Comparison of ENCODE assay signal across 16 mouse cellular contexts in the genomic region with DNA sequence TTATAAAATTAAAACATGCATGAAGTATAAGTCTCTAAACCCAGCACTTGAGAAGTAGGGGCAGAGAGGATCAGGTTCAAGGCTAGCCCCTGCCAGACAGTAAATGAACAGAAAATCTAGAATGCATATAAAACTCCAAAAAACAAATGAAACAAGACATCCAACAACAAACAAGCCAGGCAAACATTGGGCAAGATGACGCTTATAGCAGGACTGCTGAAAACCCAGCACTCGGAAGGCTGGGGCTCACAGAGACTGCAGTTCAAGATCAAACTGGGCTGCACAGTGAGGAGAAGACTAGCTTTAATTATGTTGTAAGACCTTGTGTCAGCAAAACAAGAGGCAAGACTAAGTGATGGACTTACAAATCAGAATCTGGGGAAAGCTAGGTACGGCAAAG.
"Had no signal": no experiment of that assay in that cellular context is flagged by ENCODE, and none has a peak within 500 bp of the region (broad histone marks: within the 10 kb centered on the region; RNA-seq: fewer than 3 reads in every experiment).

No protein-coding gene starts in this region.

- DNase-seq: heart, postnatal 10 days; heart, postnatal 14 days; heart, postnatal 36 days; heart, postnatal 4 days; kidney, adult 11 months; kidney, adult 18-20 months; kidney, adult 2 months; kidney, adult 8-10 months; kidney, adult 9 months; kidney, postnatal 10 days; kidney, postnatal 14 days; kidney, postnatal 25 days; kidney, postnatal 36 days; kidney, postnatal 4 days; layer of hippocampus, adult 9-11 months; layer of hippocampus, postnatal 36 days had no signal
